In the genomic region with DNA sequence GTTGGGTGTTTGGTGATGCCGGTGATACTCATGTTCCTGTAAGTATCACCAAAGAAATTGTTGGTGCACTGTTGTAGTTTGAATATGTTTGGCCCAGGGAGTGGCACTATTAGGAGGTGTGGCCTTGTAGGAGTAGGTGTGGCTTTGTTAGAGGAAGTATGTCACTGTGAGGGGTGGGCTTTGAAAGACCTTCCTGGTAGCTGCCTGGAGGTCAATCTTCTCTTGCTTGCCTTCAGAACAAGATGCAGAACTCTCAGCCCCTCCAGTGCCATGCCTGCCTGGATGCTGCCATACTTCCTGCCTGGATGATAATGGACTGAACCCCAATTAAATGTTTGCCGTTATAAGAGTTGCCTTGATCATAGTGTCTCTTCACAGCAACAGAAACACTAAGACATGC, we compare ENCODE assay signal across 15 mouse cellular contexts.
"Had no signal": no experiment of that assay in that cellular context is flagged by ENCODE, and none has a peak within 500 bp of the region (broad histone marks: within the 10 kb centered on the region; RNA-seq: fewer than 3 reads in every experiment).

No protein-coding gene starts in this region.

- H3K9me3 ChIP-seq: limb, embryonic 12.5 days; lung, embryonic 15.5 days; neural tube, embryonic 13.5 days had no signal

- H3K27me3 ChIP-seq: limb, embryonic 12.5 days; lung, embryonic 15.5 days had no signal

- H3K4me2 ChIP-seq: limb, embryonic 12.5 days; lung, embryonic 15.5 days; neural tube, embryonic 13.5 days had no signal

- H3K27ac ChIP-seq: layer of hippocampus, adult 2 months; limb, embryonic 12.5 days; lung, embryonic 15.5 days; neural tube, embryonic 13.5 days had no signal

- H3K36me3 ChIP-seq: limb, embryonic 12.5 days; lung, embryonic 15.5 days; neural tube, embryonic 13.5 days had no signal

- DNase-seq: kidney, adult 9 months; kidney, postnatal 10 days; kidney, postnatal 4 days; lung, postnatal 14 days; retina, postnatal 1 day; right cerebral cortex, postnatal 4 days; spleen, adult 18-20 months; thymus, adult 18-20 months; thymus, postnatal 25 days had no signal

- H3K4me3 ChIP-seq: layer of hippocampus, adult 2 months; limb, embryonic 12.5 days; lung, embryonic 15.5 days; neural tube, embryonic 13.5 days had no signal

- ATAC-seq: intestine, postnatal 0 days; midbrain, embryonic 16.5 days had no signal

- H3K9ac ChIP-seq: limb, embryonic 12.5 days; lung, embryonic 15.5 days; neural tube, embryonic 13.5 days had no signal
